Mouse (Mus musculus) testis, postnatal 10 days (tissue): ENCODE data around the gene Pdlim1.

Experiments
- DNase-seq: peaks from one replicate; pipeline ENCODE4 v3.0.0; 2021; ENCODE audit warnings: low spot score

The Pdlim1 gene

DNA sequence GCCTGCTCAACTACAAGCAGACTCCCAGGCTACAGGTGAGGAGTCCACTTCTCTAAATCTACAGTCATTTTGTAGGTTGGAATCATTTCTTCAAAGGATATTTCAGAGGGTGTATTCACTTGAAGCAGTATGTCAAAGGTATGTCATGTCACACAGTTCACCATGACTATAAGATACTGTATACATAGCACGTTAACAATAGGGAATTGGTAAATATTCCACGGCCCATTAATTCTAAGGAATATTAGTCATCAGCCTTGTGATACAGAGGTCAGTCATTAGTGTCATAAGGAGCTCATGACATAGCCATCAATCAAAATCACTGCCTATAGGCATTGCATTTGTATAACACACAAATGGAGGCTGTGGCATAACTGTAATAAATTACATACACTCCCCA, 13.1 kb upstream of the Pdlim1 start:
- DNase-seq, result no peak

- DNase-seq, result no peak
These were observed 11.8 kb upstream of the Pdlim1 start for GRCm38 (mm10) chr19:40283415-40283814.

- no peak for DNase-seq
These were observed 6.9 kb upstream of the Pdlim1 start for GRCm38 (mm10) chr19:40278372-40279023.

GRCm38 (mm10) chr19:40277494-40277893, 5.9 kb upstream of the Pdlim1 start:
- DNase-seq, result no peak

GRCm38 (mm10) chr19:40275401-40276188, 4.0 kb upstream of the Pdlim1 start:
- DNase-seq, result no peak

DNA sequence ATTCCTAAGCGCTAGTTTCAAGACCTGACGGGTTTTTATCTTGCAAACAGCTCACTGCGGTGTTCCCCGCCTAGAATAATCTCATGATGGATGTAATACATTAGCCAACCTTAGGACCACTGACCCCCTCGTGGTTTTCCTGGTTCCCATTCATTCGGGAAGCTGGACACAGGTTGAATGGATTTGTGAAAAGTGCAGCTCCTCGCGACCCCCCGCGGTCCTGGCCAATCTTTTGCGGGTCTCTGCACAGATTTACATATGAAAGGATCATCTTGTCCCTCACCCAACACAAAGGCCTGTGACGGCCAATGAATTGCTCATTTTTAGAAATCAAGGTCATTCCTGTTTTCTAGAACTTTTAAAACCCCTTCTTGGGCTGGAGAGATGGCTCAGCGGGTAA, 1.0 kb upstream of the Pdlim1 start:
- DNase-seq, result no peak

DNA sequence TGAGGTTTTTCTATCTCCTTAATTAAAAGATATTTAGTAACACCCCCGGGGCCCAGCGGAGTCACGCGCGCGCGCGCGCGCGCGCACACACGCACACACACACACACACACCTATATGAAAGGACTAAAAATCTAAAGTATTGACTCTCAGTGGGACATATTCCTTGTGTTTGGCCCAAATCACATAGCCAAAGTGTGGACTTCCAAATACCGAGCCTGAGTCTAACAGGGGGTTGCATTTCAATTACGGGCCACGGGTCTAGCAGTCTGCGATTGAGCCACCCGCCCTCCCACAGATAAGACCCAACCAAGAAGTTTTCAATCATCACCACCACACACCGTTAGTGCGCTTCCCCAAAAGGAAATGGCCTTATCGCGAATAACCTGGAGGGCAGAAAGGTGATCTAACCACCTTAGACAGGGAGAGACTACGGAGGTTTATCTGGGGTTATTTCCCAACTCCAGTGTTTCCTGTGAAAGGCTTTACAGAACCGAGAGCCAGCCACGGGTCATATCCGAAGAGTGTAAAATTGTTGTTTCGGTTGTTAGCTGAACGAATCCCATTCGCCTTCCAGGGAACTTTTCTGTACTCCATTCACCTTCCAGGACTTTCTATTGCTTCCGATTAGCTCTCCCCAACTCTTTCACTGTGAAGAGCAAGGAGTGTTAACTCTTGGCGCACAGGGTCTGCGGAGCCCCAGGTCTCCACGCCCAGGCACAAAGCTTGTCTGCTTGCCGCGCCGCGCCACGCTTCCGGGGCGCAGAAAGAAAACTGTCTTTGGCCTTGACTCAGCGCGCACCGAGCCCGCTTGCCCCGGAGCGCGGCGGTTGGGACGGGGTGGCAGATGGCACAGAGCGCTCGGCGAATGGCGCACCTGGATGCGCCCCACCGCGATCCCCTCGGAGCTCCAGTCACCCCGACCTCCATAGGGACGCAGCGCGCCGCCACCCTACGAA, 1.0 kb downstream of the Pdlim1 start:
- peak; percentile 56 for DNase-seq

GRCm38 (mm10) chr19:40269526-40269925, 2.1 kb downstream of the Pdlim1 start:
- no peak for DNase-seq

DNA sequence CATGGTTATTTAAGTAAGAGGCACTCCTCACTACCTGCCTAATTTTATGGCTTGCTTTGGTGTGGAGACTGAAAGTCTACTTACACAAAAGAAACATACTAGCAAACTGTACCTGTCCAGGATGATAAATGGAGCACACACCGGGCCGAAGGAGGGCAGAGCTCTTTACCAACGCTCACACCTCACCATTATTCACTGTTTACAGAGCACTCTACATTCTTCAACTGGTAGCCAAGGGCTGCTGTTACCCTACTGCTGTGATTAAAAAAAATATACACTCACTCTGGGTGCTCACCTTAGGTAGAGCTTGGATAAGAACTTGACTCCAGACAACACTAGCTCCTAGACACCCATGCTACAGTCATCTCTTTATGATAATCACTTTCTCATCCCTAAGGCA, 3.1 kb downstream of the Pdlim1 start:
- no peak for DNase-seq

DNA sequence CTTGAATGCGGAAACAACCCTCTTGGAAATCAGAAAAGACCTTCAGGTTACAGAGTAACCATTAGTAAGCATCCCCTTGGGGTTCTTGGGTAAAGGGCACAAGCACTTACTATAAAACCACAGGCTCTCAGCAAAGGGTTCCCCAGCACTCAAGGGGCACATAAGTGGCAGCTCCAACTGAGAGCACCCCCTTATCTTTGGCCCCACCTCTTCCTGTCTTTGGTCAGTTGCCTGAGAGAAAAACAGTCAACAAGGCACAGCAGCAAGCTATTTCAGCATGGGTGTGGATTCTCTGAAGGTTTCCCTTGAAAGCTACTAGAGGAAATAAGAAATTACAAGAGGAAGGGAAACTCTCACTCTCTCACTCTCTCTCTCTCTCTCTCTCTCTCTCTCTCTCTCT, 4.3 kb downstream of the Pdlim1 start:
- DNase-seq, result no peak

- no peak for DNase-seq
These were observed 12.2 kb downstream of the Pdlim1 start for GRCm38 (mm10) chr19:40259485-40259884.

DNA sequence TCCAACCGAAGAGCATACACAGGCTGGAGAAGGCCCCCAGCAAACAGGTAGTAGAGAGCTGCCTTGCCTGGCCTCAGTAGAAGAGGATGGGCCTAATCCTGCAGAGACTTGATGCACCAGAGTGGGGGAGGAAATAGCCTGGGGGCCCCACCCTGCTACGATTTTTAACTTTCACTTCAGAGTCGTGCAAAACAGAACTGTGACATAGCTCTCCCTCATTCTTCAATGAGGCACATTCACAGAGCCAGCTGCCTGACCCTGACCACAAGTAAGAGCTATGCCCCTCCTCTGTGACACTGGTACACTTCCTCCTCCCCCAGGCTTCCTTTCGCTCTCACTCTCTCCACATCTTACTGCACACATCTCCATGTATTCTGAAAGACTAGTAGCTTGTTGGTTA, 14.2 kb downstream of the Pdlim1 start:
- DNase-seq, result no peak

GRCm38 (mm10) chr19:40256376-40257050, 15.1 kb downstream of the Pdlim1 start:
- no peak for DNase-seq

GRCm38 (mm10) chr19:40255561-40255960, 16.1 kb downstream of the Pdlim1 start:
- DNase-seq, result no peak

GRCm38 (mm10) chr19:40254741-40255140, 16.9 kb downstream of the Pdlim1 start:
- DNase-seq, result no peak

DNA sequence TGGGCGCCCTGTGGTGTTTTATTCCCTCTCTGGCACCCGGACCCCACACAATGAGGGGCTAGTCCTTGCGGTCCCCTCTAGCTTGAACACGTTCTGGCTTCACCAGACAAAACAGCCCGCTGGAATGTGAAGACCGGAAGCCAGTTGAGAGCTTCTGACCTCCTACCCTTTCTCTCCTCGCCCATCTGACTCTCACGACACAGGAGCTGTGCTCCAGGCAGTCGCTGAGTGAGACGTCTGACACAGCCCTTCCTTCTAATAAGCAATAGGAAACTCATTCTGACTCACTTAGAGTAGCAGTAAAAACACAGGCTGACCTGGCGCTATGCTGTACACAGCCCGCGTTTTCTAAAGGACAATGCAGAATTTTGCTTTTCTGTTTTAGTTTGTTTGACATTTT, 17.9 kb downstream of the Pdlim1 start:
- no peak for DNase-seq

DNA sequence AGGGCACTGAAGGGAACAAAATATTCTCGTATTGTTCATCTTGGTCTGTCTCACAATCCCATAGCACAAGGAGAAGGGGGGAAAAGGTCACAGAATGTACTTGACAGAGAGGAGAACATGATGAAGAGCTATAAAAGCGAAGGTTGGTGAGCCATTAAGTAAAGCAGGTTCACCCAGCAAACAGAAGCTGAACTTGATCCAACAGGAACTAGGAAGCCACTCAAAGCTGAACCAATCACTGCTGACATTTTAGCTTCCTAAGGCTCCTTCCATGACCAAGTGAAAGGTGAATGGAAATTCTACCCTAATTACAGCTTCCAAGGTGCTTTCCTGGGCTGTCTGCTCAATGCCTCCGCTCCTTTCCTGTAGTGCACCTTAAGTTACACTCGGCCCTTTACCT, 20.5 kb downstream of the Pdlim1 start:
- DNase-seq, result no peak

DNA sequence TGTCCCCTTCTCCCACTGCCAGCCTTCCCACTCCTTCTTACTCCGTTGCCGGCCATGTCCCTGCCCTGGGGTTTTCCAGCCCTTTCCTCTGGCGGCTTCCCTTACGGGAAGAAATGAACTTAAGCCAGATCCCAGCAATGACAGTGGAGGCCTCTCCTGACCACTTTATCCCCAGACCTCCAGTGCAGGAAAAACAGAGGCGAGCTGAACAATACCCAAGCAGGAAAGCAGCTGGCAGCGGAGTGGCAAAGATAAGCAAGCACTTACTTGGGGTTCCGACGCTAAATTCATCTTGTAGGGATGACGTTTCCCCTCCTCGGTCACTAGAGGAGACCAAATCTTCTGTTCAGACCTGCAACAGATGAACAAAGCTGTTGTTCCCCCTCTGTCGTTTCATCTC, 22.3 kb downstream of the Pdlim1 start:
- no peak for DNase-seq

DNA sequence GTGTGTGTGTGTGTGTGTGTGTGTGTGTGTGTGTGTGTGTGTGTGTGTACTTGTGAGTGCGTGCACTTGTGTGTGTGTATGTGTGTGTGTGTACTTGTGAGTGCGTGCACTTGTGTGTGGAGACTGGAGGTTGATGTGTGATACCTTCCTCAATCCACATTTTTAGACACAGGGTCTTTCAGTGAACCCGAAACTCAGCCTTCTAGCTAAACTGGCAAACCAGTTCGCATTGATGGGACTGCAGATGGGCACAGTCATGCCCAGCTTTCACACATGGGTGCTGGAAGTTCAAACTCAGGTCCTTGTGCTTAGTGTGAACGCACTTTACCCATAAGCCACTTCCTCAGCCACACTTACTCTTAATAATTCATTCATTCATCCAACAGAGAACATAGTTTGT, 23.2 kb downstream of the Pdlim1 start:
- DNase-seq, result no peak

GRCm38 (mm10) chr19:40247268-40247666, 24.4 kb downstream of the Pdlim1 start:
- no peak for DNase-seq

- no peak for DNase-seq
These were observed 24.9 kb downstream of the Pdlim1 start for GRCm38 (mm10) chr19:40246646-40247267.
